Mouse (Mus musculus): ENCODE measurements at regions not wholly inside any gene's neighbourhood (a gene's known extent, or its start where the extent isn't known, plus 50 kb on each side); places are given as distances from the start of the nearest gene placed in this dataset.

GRCm38 (mm10) chr3:21768081-21768480, 308.4 kb upstream of the Tbl1xr1 start:
- no peak for TF ChIP-seq CTCF (IDR thresholded peaks at IDR 0.05; ENCODE audit: borderline replicate concordance, insufficient read depth, low read length)
- TF ChIP-seq POLR2A (IDR thresholded peaks at IDR 0.05; ENCODE audit: low read depth, low read length), result no peak

Data from embryonic fibroblast, embryonic 13.5 days (primary cell).